Mouse (Mus musculus) liver, postnatal 0 days (tissue): ENCODE results near the gene Mymx.

Experiments
- CTCF ChIP-seq: sonication (generic); IDR thresholded peaks from 2 replicates; pipeline ENCODE4 v1.5.1; 2016; ENCODE audit warnings: antibody characterized with exemption, low read depth
- EP300 ChIP-seq: IDR thresholded peaks from 2 replicates; pipeline ENCODE4 v1.6.1; 2016; ENCODE audit warnings: antibody characterized with exemption, low read depth, mild to moderate bottlenecking

DNA sequence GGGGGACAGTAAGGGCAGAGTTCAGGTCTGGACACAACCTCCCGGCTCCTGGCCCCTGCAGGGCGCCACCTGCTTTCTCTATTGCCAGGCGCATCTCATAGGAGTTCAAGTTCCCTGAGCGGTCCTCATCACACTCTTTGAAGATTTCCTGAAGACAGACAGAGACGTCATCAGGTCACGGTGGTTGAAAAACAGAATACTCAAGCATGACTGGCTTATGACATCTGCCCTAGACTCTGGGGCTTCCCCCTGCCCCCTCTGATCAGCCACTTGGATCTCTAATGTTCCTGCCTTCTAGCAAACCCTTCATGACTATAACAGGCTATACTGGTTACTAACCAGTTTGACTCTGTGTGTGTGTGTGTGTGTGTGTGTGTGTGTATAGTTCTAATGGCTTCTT, 30.0 kb upstream of the Mymx start:
- TF ChIP-seq CTCF (no peak), EP300 (no peak)
